Mouse (Mus musculus) embryo, embryonic 11.5 days (tissue): Measurements from ENCODE around the gene Gm16429.
"Not testable (repeated sequence)": the region's sequence is repeated elsewhere in the genome, so short reads cannot be mapped to it uniquely, and the experiment has no call there.

Source experiments
- DNase-seq: peaks from one replicate; pipeline ENCODE4 v3.0.0-alpha.2; 2012; ENCODE audit warnings: low read depth, low spot score

Gm16429 gene

GRCm38 (mm10) chr5:93928952-93929351 is at the start of gene Gm16429:
TSS of gene Gm16429 (minus strand) at chr5:93929052.
- not testable (repeated sequence) for DNase-seq
